Mouse (Mus musculus) right cerebral cortex, adult 2 months (tissue): ENCODE measurements at regions not wholly inside any gene's neighbourhood (a gene's known extent, or its start where the extent isn't known, plus 50 kb on each side); places are given as distances from the start of the nearest gene placed in this dataset.

ENCODE experiments used
- DNase-seq, 2 experiments: peaks; one replicate each; pipeline ENCODE4 v3.0.0; 2021 to 2022; ENCODE audit warnings: low spot score in 2 of 2

- no peak for DNase-seq
Observed at GRCm38 (mm10) chr1:73221863-73222262, 206.2 kb upstream of the Tnp1 start.

GRCm38 (mm10) chr1:73214305-73214946, 198.7 kb upstream of the Tnp1 start:
- no peak for DNase-seq

GRCm38 (mm10) chr1:73207421-73207820, 191.7 kb upstream of the Tnp1 start:
- DNase-seq: no peak

DNA sequence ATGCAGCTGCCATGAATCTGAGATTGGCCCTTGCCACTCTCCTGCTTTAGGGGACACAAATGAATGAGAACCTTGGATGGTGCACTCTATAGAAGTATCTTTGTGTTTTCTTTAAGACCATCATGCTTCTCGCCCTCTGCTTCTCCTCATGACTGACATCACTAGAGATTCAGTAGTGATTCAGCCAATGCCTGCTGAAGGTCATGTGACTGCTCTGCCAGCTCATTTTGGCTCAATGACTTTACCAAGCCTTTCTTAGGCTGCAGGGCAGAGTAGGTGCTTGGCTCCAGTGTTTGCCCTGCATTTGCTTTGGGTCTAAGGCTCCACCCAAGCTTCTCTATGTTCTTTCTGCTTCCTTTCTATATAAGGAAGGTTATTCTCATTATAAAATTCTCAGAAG, 190.1 kb upstream of the Tnp1 start:
- DNase-seq: no peak

- DNase-seq: no peak
Observed at GRCm38 (mm10) chr1:73200112-73200511, 184.4 kb upstream of the Tnp1 start.

DNA sequence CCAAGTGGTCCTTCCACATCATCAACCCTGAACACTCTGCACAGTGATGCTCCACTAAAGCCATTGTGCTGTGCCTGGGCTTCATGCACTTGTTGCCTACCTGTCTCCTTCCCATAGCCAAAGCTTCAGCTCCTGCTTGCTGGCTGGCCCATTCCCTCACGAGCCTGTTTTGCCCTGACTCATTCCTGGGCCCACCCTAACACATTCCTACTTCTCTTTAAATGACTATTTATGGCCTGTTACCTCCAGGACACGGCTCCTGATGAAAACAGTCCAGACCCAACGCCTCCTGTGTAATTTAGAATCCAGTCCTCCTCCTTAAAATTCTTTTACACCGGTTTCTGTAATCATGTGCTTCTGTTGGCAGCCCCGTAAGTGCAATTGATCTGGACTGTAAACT, 175.1 kb upstream of the Tnp1 start:
- no peak for DNase-seq

GRCm38 (mm10) chr1:73188796-73189195, 173.1 kb upstream of the Tnp1 start:
- no peak for DNase-seq

DNA sequence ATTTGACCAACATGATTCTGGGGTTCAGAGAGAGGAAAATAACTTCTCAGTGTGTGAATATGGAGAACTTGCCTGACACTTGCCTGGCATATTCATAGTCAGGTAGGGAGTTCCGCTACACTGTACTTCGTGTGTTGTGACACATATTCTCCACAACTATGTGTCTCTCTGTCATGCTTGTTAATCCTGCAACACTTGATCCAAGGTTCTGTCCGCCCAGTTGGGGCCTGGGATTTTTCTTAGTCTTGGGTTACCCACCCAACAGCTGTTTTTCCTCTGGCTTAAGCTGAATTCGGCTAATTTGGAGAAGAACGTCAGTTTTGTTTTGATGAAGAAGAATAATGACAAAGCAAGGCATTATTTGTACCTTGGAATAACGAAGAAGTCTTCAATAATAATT, 168.8 kb upstream of the Tnp1 start:
- DNase-seq: no peak

- DNase-seq: no peak
Observed at GRCm38 (mm10) chr1:73178810-73179209, 163.1 kb upstream of the Tnp1 start.

GRCm38 (mm10) chr1:73177076-73177475, 161.4 kb upstream of the Tnp1 start:
- no peak for DNase-seq

GRCm38 (mm10) chr1:73170668-73171008, 154.9 kb upstream of the Tnp1 start:
- no peak for DNase-seq

GRCm38 (mm10) chr1:73169929-73170667, 154.4 kb upstream of the Tnp1 start:
- DNase-seq: no peak

- DNase-seq: peak in 1 of 2 experiments; percentile 5
Observed at GRCm38 (mm10) chr1:73169077-73169869, 153.6 kb upstream of the Tnp1 start.

- DNase-seq: no peak
Observed at GRCm38 (mm10) chr1:73160199-73160598, 144.5 kb upstream of the Tnp1 start.

- DNase-seq: no peak
Observed at GRCm38 (mm10) chr1:73159405-73159976, 143.8 kb upstream of the Tnp1 start.

- no peak for DNase-seq
Observed at GRCm38 (mm10) chr1:73153438-73154097, 137.9 kb upstream of the Tnp1 start.

GRCm38 (mm10) chr1:73149926-73150325, 134.2 kb upstream of the Tnp1 start:
- DNase-seq: no peak

- DNase-seq: no peak
Observed at GRCm38 (mm10) chr1:73142845-73143244, 127.1 kb upstream of the Tnp1 start.

DNA sequence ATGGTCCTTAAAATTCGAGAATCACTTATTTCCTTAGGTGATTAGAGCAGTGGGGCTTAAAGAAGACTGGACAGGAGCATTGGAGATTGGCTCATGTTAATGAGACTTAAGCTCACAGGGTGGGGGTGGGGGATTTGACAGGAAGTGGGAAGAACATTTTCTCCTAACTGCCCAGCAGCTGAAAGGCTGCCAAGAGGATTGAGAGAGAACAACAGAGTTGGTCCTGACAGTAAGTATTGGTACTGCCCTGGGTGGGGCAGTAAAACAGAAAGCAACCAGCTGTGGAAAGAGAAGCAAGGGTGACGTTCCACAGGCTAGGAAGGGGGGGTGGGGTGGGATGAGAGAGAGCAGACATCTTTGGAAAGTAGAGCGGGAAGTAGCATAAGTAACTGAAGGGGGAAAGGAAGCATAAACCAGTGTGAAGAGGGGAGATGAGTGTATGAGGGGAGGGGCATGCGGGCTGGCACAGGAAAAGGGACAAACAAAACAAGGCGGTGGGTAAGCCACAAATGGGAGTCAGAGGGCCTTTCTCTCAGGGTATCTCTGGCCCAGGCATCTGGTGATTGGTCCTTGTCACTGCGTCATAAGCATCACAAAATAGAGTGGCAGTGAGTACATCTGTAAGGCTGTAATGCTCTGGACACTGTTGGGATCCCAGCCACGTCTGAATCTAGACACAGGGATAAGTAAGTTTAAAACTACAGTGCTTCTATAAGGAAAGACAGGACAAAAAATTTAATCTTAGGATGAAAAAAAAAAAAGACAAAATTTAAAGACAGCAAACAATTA, 125.0 kb upstream of the Tnp1 start:
- DNase-seq: no peak

GRCm38 (mm10) chr1:73130215-73130861, 114.6 kb upstream of the Tnp1 start:
- DNase-seq: no peak

GRCm38 (mm10) chr1:73123012-73123411, 107.3 kb upstream of the Tnp1 start:
- no peak for DNase-seq
